Mouse (Mus musculus): Measurements from ENCODE around the gene Olfr628. TPM values are rescaled to one million over a fixed set of nuclear protein-coding genes. Genes with fewer than 3 reads are reported as not detected.
A peak's percentile ranks its signal among the peaks of the same experiment; 100 is the strongest.
"Not testable (repeated sequence)": the region's sequence is repeated elsewhere in the genome, so short reads cannot be mapped to it uniquely, and the experiment has no call there.

Olfr628 gene
- total RNA-seq (2021) = not detected in 2 replicates
- long read RNA-seq, experiment 1 = 0 reads
- long read RNA-seq, experiment 2 = 0 reads

GRCm38 (mm10) chr7:103730074-103730473, at the start of gene Olfr628:
Gene Olfr628 (plus strand): TSS chr7:103730374.
- no peak for DNase-seq

DNA sequence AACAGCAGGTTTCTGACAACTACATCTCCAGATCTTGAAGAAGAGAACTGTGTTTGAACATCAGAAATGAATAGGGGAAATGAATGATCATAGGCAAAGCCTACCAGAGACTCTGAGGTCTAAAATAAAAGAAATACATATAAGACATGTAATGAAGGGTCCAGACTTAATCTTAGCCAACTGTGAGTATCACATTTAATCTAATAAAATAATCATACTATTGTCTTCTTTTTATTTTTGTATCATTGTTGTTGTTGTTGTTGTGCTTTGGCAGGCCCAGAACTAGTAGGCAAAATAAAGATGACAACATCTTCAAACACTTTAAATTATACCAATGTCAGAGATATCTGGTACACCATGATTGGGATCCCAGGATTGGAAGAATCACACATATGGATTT, 47.8 kb upstream of the Olfr628 start, which contains the start of gene Olfr625-ps1:
Gene Olfr625-ps1 (plus strand): TSS at position 301 of the 400 bp plus-strand sequence.
- no peak for DNase-seq

- DNase-seq = no peak
Observed at GRCm38 (mm10) chr7:103699469-103699868, 30.7 kb upstream of the Olfr628 start.

DNA sequence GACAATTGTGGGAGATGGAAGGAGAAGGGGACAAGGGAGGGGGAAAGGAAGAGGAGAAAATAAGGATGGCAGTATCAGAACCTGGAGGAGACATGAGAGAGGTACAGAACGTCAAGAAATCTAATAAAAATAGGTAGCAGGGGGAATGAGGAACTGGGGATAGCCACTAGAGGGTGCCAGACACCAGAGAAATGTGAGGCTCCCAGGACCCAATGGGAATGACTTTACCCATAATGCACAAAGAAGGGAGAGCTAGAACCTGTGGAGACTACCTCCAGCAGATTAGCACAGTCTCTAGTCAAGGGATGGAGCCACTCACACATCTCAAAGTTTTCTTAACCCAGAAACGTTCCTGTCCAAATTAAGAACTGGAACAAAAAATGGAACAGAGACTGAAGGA, 18.1 kb upstream of the Olfr628 start:
- no peak for DNase-seq

DNA sequence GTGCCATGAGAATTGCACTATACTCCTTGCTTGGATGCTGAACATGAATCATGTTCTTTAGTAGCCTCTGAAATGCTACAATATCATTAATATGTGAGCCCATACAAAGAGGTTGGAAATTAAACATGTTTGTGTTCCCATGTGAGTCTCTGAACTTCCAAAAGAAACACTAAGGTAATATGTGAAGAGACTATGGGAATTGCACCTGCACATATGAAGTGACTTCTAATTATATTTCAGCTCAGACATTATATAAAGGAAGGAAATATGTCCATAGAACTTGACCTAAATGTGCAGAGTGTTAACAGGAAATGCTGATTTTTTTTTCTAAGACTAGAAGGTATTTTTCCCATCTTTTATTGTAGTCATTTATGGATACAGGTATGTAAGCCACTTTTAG, 15.8 kb upstream of the Olfr628 start, which contains the start of gene Olfr243:
Gene Olfr243 (plus strand): TSS at position 301 of the 400 bp plus-strand sequence.
- no peak for DNase-seq

DNA sequence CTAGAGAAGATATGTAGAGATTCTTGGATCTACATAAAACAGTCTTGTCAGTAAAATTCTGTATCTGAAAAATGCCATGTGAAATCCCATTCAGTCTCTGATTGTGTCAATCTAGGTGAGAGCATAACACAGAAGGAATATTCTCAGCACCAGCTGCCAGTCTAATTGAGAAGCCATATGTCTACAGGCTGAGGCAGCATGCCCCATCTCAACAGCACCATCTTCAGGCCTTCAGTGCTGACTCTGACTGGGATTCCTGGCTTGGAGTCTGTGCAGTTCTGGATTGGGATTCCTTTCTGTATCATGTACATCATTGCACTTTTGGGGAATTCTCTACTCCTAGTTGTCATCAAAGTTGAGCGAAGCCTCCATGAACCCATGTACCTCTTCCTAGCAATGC, 13.8 kb upstream of the Olfr628 start:
- DNase-seq = peak; percentile 4

GRCm38 (mm10) chr7:103744843-103745242, 14.7 kb downstream of the Olfr628 start, which contains the start of gene Olfr629:
Gene Olfr629 (minus strand): TSS chr7:103744943.
- DNase-seq = no peak

- DNase-seq = no peak
Observed at GRCm38 (mm10) chr7:103757233-103757632, 27.1 kb downstream of the Olfr628 start, which contains the start of gene Olfr630. Gene Olfr630 (minus strand): TSS chr7:103757333.

DNA sequence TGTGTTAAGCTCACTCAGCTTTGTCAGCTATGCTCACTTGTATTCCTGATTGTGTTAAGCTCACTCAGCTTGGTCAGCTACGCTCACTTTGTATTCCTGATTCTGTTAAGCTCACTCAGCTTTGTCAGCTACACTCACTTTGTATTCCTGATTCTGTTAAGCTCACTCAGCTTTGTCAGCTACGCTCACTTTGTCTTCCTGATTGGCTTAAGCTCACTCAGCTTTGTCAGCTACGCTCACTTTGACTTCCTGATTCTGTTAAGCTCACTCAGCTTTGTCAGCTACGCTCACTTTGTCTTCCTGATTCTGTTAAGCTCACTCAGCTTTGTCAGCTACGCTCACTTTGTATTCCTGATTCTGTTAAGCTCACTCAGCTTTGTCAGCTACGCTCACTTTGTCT, 32.0 kb downstream of the Olfr628 start:
- not testable (repeated sequence) for DNase-seq

DNA sequence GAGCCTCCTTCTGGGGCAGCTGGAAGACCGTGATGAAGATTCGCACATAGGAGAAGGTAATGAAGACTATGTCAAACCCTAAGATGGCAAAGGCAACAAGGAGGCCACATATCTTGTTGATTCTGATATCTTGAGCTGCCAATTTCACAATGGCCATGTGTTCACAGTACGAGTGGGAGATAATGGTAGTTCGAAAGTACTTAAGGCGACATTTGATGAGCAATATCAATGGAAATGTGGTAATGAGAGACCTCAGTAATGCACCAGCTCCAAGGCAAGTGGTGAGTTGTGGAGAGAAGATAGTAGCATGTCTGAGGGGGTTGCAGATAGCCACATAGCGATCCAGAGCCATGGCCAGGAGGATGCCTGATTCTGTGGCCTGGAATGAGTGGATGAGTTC, 37.5 kb downstream of the Olfr628 start:
- DNase-seq = not testable (repeated sequence)

GRCm38 (mm10) chr7:103771494-103771893, 41.3 kb downstream of the Olfr628 start, which contains the start of gene Olfr69:
Gene Olfr69 (minus strand): TSS chr7:103771594.
- DNase-seq = no peak

- not testable (repeated sequence) for DNase-seq
Observed at GRCm38 (mm10) chr7:103777652-103778051, 47.5 kb downstream of the Olfr628 start.

- DNase-seq = no peak
Observed at GRCm38 (mm10) chr7:103779598-103779997, 49.4 kb downstream of the Olfr628 start, which contains the start of gene Olfr68. Gene Olfr68 (minus strand): TSS chr7:103779698.

Other genes with a start within 250 kb of the Olfr628 start
- not detected in 2 replicates for gene Olfr609, start 232.3 kb upstream of the Olfr628 start, total RNA-seq (2021)
- gene Olfr610, start 218.3 kb upstream of the Olfr628 start, total RNA-seq (2021) = not detected in 2 replicates
- not detected in 2 replicates for gene Olfr611, start 209.5 kb upstream of the Olfr628 start, total RNA-seq (2021)
- not detected in 2 replicates for gene Olfr612, start 187.7 kb upstream of the Olfr628 start, total RNA-seq (2021)
- not detected in 2 replicates for gene Olfr613, start 182.3 kb upstream of the Olfr628 start, total RNA-seq (2021)
- gene Olfr615, start 174.3 kb upstream of the Olfr628 start, total RNA-seq (2021) = not detected in 2 replicates
- not detected in 2 replicates for gene Olfr616, start 161.2 kb upstream of the Olfr628 start, total RNA-seq (2021)
- gene Olfr617, start 157.3 kb upstream of the Olfr628 start, total RNA-seq (2021) = not detected in 2 replicates
- gene Olfr618, start 140.3 kb upstream of the Olfr628 start, total RNA-seq (2021) = not detected in 2 replicates
- gene Olfr619, start 129.8 kb upstream of the Olfr628 start, total RNA-seq (2021) = not detected in 2 replicates
- gene Olfr620, start 117.8 kb upstream of the Olfr628 start, total RNA-seq (2021) = not detected in 2 replicates
- gene Olfr622, start 87.7 kb upstream of the Olfr628 start, total RNA-seq (2021) = not detected in 2 replicates
- gene Olfr623, start 66.7 kb upstream of the Olfr628 start, total RNA-seq (2021) = not detected in 2 replicates
- gene Olfr624, start 59.2 kb upstream of the Olfr628 start, total RNA-seq (2021) = 0.04 TPM in 1 of 2 replicates, not detected in the other
- not detected in 2 replicates for gene Olfr625-ps1, start 47.7 kb upstream of the Olfr628 start, total RNA-seq (2021)
- not detected in 2 replicates for gene Olfr243, start 15.7 kb upstream of the Olfr628 start, total RNA-seq (2021)
- not detected in 2 replicates for gene Olfr629, start 14.6 kb downstream of the Olfr628 start, total RNA-seq (2021)
- gene Olfr630, start 27.0 kb downstream of the Olfr628 start, total RNA-seq (2021) = not detected in 2 replicates
- gene Olfr69, start 41.2 kb downstream of the Olfr628 start, total RNA-seq (2021) = not detected in 2 replicates
- gene Olfr68, start 49.3 kb downstream of the Olfr628 start, total RNA-seq (2021) = not detected in 2 replicates
- not detected in 2 replicates for gene Olfr67, start 61.4 kb downstream of the Olfr628 start, total RNA-seq (2021)
- 1,182 and 1,430 TPM in 2 replicates for gene Hbb-bt, start 83.6 kb downstream of the Olfr628 start, total RNA-seq (2021)
- gene Hbb-bs, start 97.7 kb downstream of the Olfr628 start, total RNA-seq (2021) = 8,688 and 11,965 TPM in 2 replicates
- gene Hbb-bh2, start 110.1 kb downstream of the Olfr628 start, total RNA-seq (2021) = not detected in 2 replicates
- gene Hbb-bh1, start 112.8 kb downstream of the Olfr628 start, total RNA-seq (2021) = not detected in 2 replicates
- gene Hbb-y, start 122.8 kb downstream of the Olfr628 start, total RNA-seq (2021) = not detected in 2 replicates
- not detected in 2 replicates for gene Olfr66, start 155.9 kb downstream of the Olfr628 start, total RNA-seq (2021)
- not detected in 2 replicates for gene Olfr64, start 164.1 kb downstream of the Olfr628 start, total RNA-seq (2021)
- gene Olfr65, start 173.1 kb downstream of the Olfr628 start, total RNA-seq (2021) = not detected in 2 replicates
- not detected in 2 replicates for gene Olfr631, start 198.5 kb downstream of the Olfr628 start, total RNA-seq (2021)
- not detected in 2 replicates for gene Olfr632, start 204.0 kb downstream of the Olfr628 start, total RNA-seq (2021)
- not detected in 2 replicates for gene Olfr633, start 214.1 kb downstream of the Olfr628 start, total RNA-seq (2021)
- not detected in 2 replicates for gene Olfr635, start 240.8 kb downstream of the Olfr628 start, total RNA-seq (2021)

All from adrenal gland, postnatal 14 days (tissue).